ENCODE assay signal across 10 mouse cellular contexts in genomic region chr3:87154398-87155287, GRCm38 (mm10). TPM values are rescaled to one million over a fixed set of nuclear protein-coding genes. Genes with fewer than 3 reads are reported as not detected.
DNase-seq lines count a peak whose midpoint lies in the region; ATAC-seq lines count a peak whose summit lies in the region.
"Had no signal": no experiment of that assay in that cellular context is flagged by ENCODE, and none has a peak within 500 bp of the region (broad histone marks: within the 10 kb centered on the region; RNA-seq: fewer than 3 reads in every experiment).

No protein-coding gene starts in this region.

- 0 out of 2 replicates have a peak, but pooled peaks cover 6% of the 10 kb centered on the region for H3K36me3 ChIP-seq in heart, embryonic 12.5 days
- H3K36me3 ChIP-seq in forebrain, embryonic 14.5 days (ENCODE audit: control insufficient read depth, insufficient read depth, low read length), result no peaks in the 10 kb centered on the region
- H3K36me3 ChIP-seq in midbrain, embryonic 10.5 days, result peaks cover 23% of the 10 kb centered on the region

- no peaks in the 10 kb centered on the region for H3K9me3 ChIP-seq in heart, embryonic 12.5 days (replicated peaks)
- no peaks in the 10 kb centered on the region for H3K9me3 ChIP-seq in forebrain, embryonic 14.5 days (replicated peaks; ENCODE audit: control insufficient read depth, low read length)
- no peaks in the 10 kb centered on the region for H3K9me3 ChIP-seq in midbrain, embryonic 10.5 days (replicated peaks)

- H3K4me1 ChIP-seq in heart, embryonic 12.5 days (replicated peaks), result peaks cover 91% of the 10 kb centered on the region
- peaks cover 62% of the 10 kb centered on the region for H3K4me1 ChIP-seq in forebrain, embryonic 14.5 days (ENCODE audit: control insufficient read depth, insufficient read depth, low read length)
- H3K4me1 ChIP-seq in midbrain, embryonic 10.5 days, result peaks cover 95% of the 10 kb centered on the region

- ATAC-seq in heart, embryonic 12.5 days (ENCODE audit: insufficient number of reproducible peaks, low FRiP score), result no peak
- ATAC-seq in forebrain, embryonic 14.5 days, result no peak
- ATAC-seq in megakaryocyte, adult 5-6 weeks (ENCODE audit: poor library complexity, severe bottlenecking), result no peak

- DNase-seq in heart, adult 9 months (ENCODE audit: low spot score in 2 of 2), result no peak
- peak; percentile 69 for DNase-seq in Muller cell, postnatal 12 days (ENCODE audit: inconsistent ontology term)
- DNase-seq in forebrain, embryonic 14.5 days (ENCODE audit: low spot score), result peak; percentile 75
- peak; percentile 43 for DNase-seq in midbrain, embryonic 10.5 days (ENCODE audit: low spot score)
- no peak for DNase-seq in natural killer cell, adult 2 months (ENCODE audit: low spot score in 2 of 2)
- no peak for DNase-seq in lung, postnatal 25 days (ENCODE audit: low spot score)
- DNase-seq: thymus, postnatal 25 days had no signal

- no peaks in the 10 kb centered on the region for H3K27me3 ChIP-seq in heart, embryonic 12.5 days (replicated peaks)
- H3K27me3 ChIP-seq in forebrain, embryonic 14.5 days (replicated peaks; ENCODE audit: control insufficient read depth, insufficient read depth, low read length), result no peaks in the 10 kb centered on the region
- no peaks in the 10 kb centered on the region for H3K27me3 ChIP-seq in midbrain, embryonic 10.5 days (ENCODE audit: low read depth, poor library complexity, severe bottlenecking)

- peak overlapping the region; percentile 84 for H3K27ac ChIP-seq in heart, embryonic 12.5 days (ENCODE audit: poor library complexity, severe bottlenecking)
- H3K27ac ChIP-seq in forebrain, embryonic 14.5 days (ENCODE audit: low read depth, low read length), result peak overlapping the region; percentile 69
- H3K27ac ChIP-seq in midbrain, embryonic 10.5 days (replicated peaks), result peak overlapping the region; percentile 77
- H3K27ac ChIP-seq: liver, embryonic 14.5 days had no signal

- 44% methylated on average over 15 of the region's 15 CpGs for WGBS in heart, embryonic 12.5 days
- WGBS in forebrain, embryonic 14.5 days, result 23% methylated on average over 15 of the region's 15 CpGs
- 23% methylated on average over 15 of the region's 15 CpGs for WGBS in midbrain, embryonic 10.5 days

- no peak overlapping the region for H3K9ac ChIP-seq in heart, embryonic 12.5 days
- no peak overlapping the region; the same call in 1 of the 2 replicates for H3K9ac ChIP-seq in forebrain, embryonic 14.5 days (ENCODE audit: low read length)
- H3K9ac ChIP-seq: liver, embryonic 14.5 days had no signal

- no peak overlapping the region for H3K4me3 ChIP-seq in heart, embryonic 12.5 days
- H3K4me3 ChIP-seq in forebrain, embryonic 14.5 days (ENCODE audit: low read depth, low read length), result no peak overlapping the region
- H3K4me3 ChIP-seq in midbrain, embryonic 10.5 days, result peak overlapping the region; percentile 18; the same call in 1 of the 2 replicates

- no peak overlapping the region for H3K4me2 ChIP-seq in heart, embryonic 12.5 days
- no peak overlapping the region for H3K4me2 ChIP-seq in forebrain, embryonic 14.5 days (ENCODE audit: low read length)

RNA-seq across cellular contexts. Expression of gene Kirrel, which starts 19.9 kb away (rescaled TPM):
- 19.6 and 20.1 TPM in 2 replicates for polyA plus RNA-seq in heart, embryonic 12.5 days (2016; fragmentation: Nextera tagmentation; extraction: Ambion mirVana)
- 2.2 and 2.9 TPM in 2 replicates for polyA plus RNA-seq in forebrain, embryonic 14.5 days (2014; fragmentation: Nextera tagmentation; extraction: Ambion mirVana)
- polyA plus RNA-seq in midbrain, embryonic 10.5 days (2016; fragmentation: Nextera tagmentation; extraction: Ambion mirVana), result 11.2 and 11.6 TPM in 2 replicates
- total RNA-seq in megakaryocyte, adult 5-6 weeks (2015), result 0.11 and 0.14 TPM in 2 replicates
- total RNA-seq in megakaryocyte, adult 5-6 weeks (2017), result 0.16 TPM in 1 of 2 replicates, not detected in the other

Comparison
In these comparisons a context has a peak if more than half of its experiments do, and no peak if none do; other contexts are left out.
1. DNase-seq: peak in Muller cell, postnatal 12 days (single experiment), forebrain, embryonic 14.5 days (single experiment) and midbrain, embryonic 10.5 days (single experiment); none in heart, adult 9 months (0 of 2), natural killer cell, adult 2 months (0 of 2) and lung, postnatal 25 days (single experiment).
2. Peak in every context shown above with its lines, with median percentiles within 50 percentile points of each other: H3K27ac ChIP-seq.